Mouse (Mus musculus): Measurements from ENCODE around the gene Clnk. TPM values are rescaled to one million over a fixed set of nuclear protein-coding genes. Genes with fewer than 3 reads are reported as not detected.
"Not testable (repeated sequence)": the region's sequence is repeated elsewhere in the genome, so short reads cannot be mapped to it uniquely, and the experiment has no call there.

Clnk gene
- total RNA-seq (2021), result under 1 TPM; 0.21 to 0.45 TPM
- long read RNA-seq, partial matches to known transcripts, result 0 of 2 reads
- long read RNA-seq, other reads (novel, unspliced or antisense), result 2 of 2 reads

DNA sequence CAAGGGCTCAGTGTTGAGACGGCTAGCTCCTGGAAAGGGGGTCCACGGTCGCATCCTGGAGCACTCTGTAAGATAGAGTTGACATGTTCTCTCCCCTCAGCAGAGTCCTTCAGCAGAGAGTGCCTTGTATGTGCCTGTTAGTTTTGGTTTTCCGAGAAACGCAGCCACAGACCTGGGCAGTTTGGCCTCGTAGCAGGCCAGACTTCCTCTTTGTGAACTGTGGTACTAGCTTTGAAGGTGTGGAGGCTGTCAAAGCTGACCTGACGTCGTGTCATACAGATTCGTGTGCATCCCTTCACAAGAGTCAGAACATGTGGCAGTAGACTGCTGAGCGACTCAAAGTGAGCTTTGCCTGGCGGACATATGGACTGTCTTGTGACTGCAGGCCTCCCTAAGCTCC, at the start of gene Clnk:
Gene Clnk, minus strand, starts transcription at position 191 of the 400 bp plus-strand sequence.
- no peak for DNase-seq (ENCODE audit: low spot score in 2 of 2)

- DNase-seq (ENCODE audit: low spot score in 2 of 2), result no peak
Measured at GRCm38 (mm10) chr5:38905271-38905670, 28.7 kb upstream of the Clnk start.

GRCm38 (mm10) chr5:38904528-38905044, 28.0 kb upstream of the Clnk start:
- DNase-seq (ENCODE audit: low spot score in 2 of 2), result no peak

DNA sequence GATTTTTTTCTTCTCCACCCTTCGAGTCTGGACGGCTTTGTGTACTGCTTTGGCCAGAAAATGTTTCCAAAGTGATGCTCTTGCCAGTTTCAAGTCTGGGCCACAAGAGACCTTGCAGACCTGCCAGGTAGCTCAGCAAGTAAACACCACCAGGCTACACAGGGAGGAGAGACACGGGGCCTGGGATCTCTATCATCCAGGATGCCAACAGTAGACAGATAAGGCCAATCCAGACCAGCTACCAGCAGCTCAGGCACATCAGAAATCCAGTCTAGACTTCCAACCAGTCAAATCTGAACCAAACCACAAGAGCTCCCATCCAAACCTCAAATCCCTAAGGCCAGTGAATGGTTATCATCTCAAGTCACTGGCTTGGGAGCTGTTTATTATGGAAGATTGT, 26.3 kb upstream of the Clnk start:
- no peak for DNase-seq (ENCODE audit: low spot score in 2 of 2)

DNA sequence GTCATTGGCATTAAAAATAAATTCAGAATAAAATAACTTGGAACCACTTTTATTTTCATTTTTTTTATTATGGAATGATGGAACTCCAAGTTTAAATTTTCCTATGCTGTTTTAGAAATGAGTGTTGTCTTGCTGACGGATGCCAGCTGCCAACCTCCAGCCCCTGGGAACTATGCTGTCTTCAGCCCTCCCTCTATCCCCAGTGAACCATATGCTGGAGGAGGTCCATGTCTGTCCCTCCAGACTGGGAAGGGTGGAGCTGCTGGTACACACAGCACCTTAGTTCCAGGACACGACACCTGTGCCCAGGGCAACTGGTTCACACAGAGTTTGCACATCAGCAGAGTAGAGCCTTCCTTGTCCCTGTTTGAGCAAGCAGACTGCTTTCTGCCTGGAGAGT, 22.4 kb upstream of the Clnk start:
- no peak for DNase-seq (ENCODE audit: low spot score in 2 of 2)

DNA sequence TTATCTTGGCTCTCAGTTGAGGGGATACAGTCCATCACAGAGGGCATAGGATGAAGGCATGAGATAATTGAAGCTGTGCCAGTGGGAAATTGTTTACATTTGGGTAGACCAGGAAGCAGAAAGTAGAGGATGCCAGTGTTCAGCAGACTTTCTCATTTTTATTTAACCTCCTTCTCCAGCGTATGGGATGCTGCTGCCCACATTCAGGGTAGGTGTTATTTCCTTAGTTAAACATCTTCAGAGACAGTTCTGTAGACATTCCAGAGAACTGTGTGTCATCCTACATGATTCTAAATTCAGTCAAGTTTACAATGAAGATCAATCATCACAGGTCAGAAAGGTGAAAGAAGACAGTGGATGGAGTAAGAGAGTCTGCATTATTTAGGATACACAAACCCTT, 12.0 kb upstream of the Clnk start:
- DNase-seq (ENCODE audit: low spot score in 2 of 2), result no peak

DNA sequence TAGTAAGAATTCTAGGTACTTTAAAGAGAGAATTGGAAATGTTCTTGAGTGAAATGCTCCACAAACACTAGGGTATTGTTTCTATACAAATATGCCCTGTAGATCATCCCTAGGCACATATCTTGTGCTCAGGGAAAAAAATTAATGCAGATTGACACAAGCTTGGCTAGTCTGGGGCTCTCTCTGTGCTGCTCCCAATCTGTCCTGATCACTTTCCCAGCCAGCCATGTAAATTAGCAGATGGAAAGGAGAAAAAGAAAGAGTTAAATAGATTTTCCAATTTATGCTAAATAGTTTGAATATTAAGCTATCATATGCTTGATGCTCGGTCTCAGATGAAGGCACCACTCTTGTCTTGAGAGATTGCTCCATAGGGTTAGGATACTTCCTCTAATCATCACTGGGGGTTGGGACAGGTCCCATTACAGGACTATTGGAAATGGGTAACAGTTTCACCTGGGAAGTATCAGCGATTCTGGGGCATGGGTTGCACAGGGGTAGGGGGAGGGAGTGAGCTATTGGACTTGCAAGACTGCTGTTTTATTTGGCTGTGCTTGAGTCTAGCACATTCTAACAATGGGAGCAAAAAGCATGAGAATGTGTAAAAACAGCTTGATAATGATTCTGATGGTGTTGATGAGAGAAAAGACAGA, 10.1 kb upstream of the Clnk start:
- peak in 1 of 2 experiments; percentile 25 for DNase-seq (ENCODE audit: low spot score in 2 of 2)

GRCm38 (mm10) chr5:38882635-38883034, 6.0 kb upstream of the Clnk start:
- not testable (repeated sequence) for DNase-seq (ENCODE audit: low spot score in 2 of 2)

DNA sequence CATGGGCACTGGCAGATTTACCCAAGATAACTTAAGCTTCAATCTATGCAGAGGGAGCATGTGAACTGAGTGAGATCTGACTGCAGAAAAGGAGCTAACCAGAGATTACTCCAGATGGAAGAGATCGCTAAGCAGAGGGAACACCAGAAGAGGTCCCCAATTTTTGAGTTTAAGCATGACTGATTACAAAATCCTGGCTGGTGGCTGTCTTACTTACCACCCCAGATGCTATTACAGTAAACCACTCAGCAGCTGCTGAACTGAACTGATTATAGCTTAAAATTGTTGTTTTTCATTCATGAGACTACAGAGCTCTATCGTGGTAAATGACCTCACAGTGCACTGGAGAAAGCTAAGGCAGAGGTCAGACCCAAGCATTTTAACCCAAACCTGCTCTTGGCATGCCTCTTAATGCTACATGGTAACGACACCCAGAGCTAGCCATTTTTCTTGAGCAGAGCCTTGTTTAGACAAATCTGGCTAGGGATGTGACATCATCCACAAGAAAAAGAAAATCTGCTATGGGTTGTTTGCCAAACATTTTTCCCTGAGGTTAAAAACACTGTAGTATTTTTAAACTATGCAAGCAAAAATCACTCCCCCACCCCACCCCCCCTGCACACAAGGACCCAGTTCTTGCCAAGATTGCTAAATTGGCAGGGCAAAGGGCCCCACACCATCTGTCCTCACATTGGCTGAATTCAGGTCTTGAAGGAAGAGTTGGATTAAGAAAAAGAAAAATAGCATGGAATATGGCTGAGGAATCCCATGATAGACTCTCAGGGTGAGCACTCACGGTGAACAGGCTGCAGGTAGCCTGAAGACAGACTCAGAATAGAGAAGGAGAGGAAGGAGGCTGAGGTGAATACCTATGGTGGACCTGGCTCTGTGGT, 5.4 kb upstream of the Clnk start:
- peak; percentile 12 to 25 for DNase-seq (ENCODE audit: low spot score in 2 of 2)

GRCm38 (mm10) chr5:38881416-38881727, 4.8 kb upstream of the Clnk start:
- DNase-seq (ENCODE audit: low spot score in 2 of 2), result no peak

DNA sequence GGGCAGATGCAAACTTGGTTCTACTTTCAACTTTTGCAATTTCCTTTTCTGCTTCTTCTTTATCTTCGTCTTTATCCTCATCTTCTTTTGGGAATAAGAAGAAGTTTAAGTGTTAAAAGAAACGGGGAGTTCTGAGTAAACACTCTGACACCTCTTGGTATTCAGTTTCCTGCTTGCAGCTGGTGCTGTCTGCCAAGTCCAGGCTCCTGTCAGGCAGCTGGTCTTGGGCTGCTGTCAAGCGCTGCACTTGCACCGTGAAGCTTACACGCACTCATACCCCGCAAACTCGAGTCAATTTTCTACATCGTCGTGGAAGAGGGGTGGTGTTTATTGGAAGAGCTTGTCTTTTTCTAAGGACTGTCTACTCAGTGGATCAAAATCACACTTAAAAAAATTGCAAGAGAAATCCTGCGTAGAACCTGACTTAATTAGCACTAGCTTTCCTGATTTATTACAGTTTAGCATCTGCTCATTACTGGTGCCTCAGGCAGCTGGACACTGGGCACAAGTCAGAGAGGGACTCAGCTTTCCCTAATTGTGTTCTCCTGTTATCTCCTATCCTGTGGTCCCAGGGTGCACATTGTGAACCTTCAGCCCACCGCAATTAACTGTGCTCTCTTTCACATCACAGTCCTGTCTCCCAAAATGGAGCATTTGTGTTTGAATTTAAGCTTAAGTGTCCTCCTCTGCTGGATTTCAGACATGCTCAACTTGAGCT, 3.5 kb upstream of the Clnk start:
- DNase-seq (ENCODE audit: low spot score in 2 of 2), result no peak

GRCm38 (mm10) chr5:38875403-38875802, 1.2 kb downstream of the Clnk start:
- DNase-seq (ENCODE audit: low spot score in 2 of 2), result no peak

DNA sequence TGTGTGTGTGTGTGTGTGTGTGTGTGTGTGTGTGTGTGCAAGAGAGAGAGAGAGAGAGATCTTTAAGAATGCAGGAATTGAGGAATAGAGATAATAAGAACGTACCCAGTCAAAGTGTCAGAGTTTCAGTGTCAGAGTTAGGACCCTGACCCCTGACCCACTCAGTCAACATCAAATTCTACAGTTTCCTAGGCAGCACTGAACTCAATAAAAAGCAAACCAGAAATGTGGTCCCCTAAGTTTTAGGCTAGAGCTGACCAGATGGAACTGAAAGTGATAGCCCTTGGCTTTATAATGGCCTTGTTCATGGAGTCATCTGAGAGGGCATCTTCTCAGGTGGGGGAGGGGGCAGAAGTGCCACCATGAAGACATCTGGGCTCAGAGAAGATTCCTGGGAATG, 1.7 kb downstream of the Clnk start:
- no peak for DNase-seq (ENCODE audit: low spot score in 2 of 2)

- DNase-seq (ENCODE audit: low spot score in 2 of 2), result no peak
Measured at GRCm38 (mm10) chr5:38872906-38873305, 3.7 kb downstream of the Clnk start.

GRCm38 (mm10) chr5:38871591-38871990, 5.0 kb downstream of the Clnk start:
- DNase-seq (ENCODE audit: low spot score in 2 of 2), result no peak

DNA sequence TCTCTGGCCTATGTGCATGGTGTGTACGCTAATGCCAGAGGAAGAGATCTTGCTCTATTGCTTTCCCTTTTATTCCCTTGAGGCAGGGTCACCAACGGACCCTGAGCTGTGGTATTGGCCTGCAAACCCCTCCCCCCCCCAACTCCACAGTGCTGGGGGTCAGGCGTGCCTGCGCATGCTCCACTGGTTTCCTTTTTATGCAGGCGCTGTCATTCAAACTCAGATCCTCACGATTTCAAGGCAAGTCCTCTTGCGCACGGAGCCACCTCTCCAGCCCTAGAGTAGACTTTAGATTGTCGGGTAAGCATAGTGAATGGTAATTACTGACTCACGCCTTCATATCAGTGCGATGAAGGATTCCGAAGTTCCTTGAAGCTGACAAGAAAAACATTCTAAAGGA, 6.1 kb downstream of the Clnk start:
- DNase-seq (ENCODE audit: low spot score in 2 of 2), result no peak

- DNase-seq (ENCODE audit: low spot score in 2 of 2), result no peak
Measured at GRCm38 (mm10) chr5:38869976-38870375, 6.6 kb downstream of the Clnk start.

DNA sequence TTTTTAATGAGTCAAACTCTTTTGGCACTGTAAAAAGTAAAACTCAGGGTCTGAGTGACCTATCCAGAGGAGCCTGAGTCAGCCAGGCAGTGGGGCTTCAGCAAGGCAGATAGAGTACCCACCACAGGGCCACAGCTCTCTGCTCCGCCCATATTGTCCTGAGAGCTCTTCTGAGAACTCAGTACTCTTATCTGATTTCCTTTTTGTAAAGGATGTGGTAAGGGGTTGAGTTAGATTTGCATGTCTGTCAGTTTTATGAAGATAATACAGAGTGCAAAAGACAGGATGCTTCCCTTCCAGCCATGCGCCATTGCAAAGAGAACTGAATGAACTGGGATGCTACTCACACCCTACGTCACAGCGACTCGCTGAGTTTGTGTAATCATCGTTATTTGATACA, 12.0 kb downstream of the Clnk start:
- DNase-seq (ENCODE audit: low spot score in 2 of 2), result no peak

GRCm38 (mm10) chr5:38863029-38863428, 13.6 kb downstream of the Clnk start:
- DNase-seq (ENCODE audit: low spot score in 2 of 2), result no peak

GRCm38 (mm10) chr5:38862288-38862985, 14.2 kb downstream of the Clnk start:
- DNase-seq (ENCODE audit: low spot score in 2 of 2), result peak; percentile 17 to 24

Measured in layer of hippocampus, postnatal 10 days (tissue).